Mouse (Mus musculus): ENCODE data around the gene Themis. TPM values are rescaled to one million over a fixed set of nuclear protein-coding genes. Genes with fewer than 3 reads are reported as not detected.

The Themis gene
- total and polyA plus RNA-seq, 2 experiments from 2014 or later: not detected

DNA sequence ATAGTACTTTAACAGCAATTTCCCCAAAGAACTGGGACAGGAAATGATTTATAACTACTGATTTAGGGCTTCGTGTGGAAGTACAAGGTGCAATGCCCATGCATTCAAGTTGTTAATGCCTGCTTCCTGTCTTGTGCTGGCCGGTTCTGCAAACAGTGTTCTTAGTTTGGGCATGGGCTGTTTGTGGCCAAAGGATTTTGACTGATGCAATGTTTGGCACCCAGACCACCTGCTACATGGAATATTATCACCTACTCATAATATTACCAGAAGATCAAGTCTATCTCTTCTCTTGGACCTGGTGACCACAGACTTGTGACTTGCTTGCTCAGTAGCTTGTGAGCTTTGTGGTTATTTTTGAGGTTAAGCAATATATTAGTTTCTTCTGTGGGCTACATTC, 16.2 kb upstream of the Themis start:
- no peaks in the 10 kb centered on the region for H3K4me1 ChIP-seq (ENCODE audit: insufficient read depth, low read length)
- no peak for DNase-seq (ENCODE audit: low spot score)
- WGBS: 88% methylated on average over 2 of the region's 2 CpGs
- no peak overlapping the region for H3K4me2 ChIP-seq (ENCODE audit: low read depth, low read length)
- H3K4me3 ChIP-seq (ENCODE audit: low read length): no peak overlapping the region
- no peaks in the 10 kb centered on the region for H3K9me3 ChIP-seq (ENCODE audit: low read length)
- H3K9ac ChIP-seq (replicated peaks; ENCODE audit: low read length): no peak overlapping the region
- no peaks in the 10 kb centered on the region for H3K36me3 ChIP-seq (ENCODE audit: insufficient read depth, low read length)
- no peak overlapping the region for H3K27ac ChIP-seq
- no peaks in the 10 kb centered on the region for H3K27me3 ChIP-seq (ENCODE audit: insufficient read depth, low read length)
- ATAC-seq: no peak
- no peak for TF ChIP-seq CTCF (IDR thresholded peaks at IDR 0.05; ENCODE audit: low read depth)

DNA sequence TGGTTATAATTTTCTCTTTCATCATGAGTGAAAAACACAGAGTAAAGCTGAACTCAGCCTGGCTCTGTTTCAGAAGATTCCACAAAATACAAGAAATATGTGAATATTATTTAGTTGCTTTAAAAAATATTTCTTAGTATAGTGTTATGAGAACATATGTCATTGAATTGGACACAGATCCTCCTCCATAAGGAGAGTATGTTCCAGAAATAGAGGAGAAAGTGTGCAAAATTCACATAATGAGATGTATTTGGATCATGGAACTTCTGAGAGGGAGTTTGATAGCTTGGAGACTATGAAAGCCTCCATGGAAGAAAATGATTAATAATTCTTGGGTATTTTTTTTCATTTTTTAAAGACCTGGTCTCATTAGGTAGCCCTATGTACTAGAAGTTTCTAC, 13.4 kb upstream of the Themis start:
- H3K27ac ChIP-seq: no peak overlapping the region
- no peak overlapping the region for H3K9ac ChIP-seq (replicated peaks; ENCODE audit: low read length)
- no peaks in the 10 kb centered on the region for H3K4me1 ChIP-seq (ENCODE audit: insufficient read depth, low read length)
- no peak for DNase-seq (ENCODE audit: low spot score)
- no peaks in the 10 kb centered on the region for H3K36me3 ChIP-seq (ENCODE audit: insufficient read depth, low read length)
- no peaks in the 10 kb centered on the region for H3K9me3 ChIP-seq (ENCODE audit: low read length)
- H3K4me2 ChIP-seq (ENCODE audit: low read depth, low read length): no peak overlapping the region
- TF ChIP-seq CTCF (IDR thresholded peaks at IDR 0.05; ENCODE audit: low read depth): no peak
- H3K4me3 ChIP-seq (ENCODE audit: low read length): no peak overlapping the region
- ATAC-seq: no peak
- H3K27me3 ChIP-seq (ENCODE audit: insufficient read depth, low read length): no peaks in the 10 kb centered on the region

DNA sequence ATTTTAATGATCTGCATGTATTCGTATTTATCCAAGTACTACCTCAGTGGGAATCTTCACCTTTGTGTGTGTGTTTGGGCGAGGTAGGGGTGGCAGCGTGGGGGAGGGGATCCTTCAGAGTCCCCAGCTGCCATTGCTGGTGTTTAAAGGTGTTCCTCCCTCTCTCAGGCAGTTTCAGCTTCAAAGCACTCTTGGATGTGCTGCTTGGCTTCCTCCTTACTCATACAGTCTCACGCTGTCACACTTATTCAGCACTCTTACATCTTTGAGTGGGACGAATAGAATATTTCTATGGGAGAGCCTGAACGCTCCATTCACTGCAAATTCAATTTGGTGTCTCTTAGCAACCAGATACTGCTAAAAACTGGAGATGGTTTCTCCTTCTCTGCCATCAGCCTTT, 3.0 kb upstream of the Themis start:
- Histone ChIP-seq H3K9ac (replicated peaks; ENCODE audit: low read length) (no peak overlapping the region), H3K4me1 (ENCODE audit: insufficient read depth, low read length) (no peaks in the 10 kb centered on the region), H3K4me2 (ENCODE audit: low read depth, low read length) (no peak overlapping the region), H3K9me3 (ENCODE audit: low read length) (no peaks in the 10 kb centered on the region), H3K4me3 (ENCODE audit: low read length) (no peak overlapping the region), H3K27ac (no peak overlapping the region), H3K27me3 (ENCODE audit: insufficient read depth, low read length) (no peaks in the 10 kb centered on the region), H3K36me3 (ENCODE audit: insufficient read depth, low read length) (no peaks in the 10 kb centered on the region)
- DNase-seq (ENCODE audit: low spot score) (peak; percentile 28), ATAC-seq (no peak)
- 35% methylated on average over 6 of the region's 6 CpGs for WGBS
- TF ChIP-seq CTCF (IDR thresholded peaks at IDR 0.05; ENCODE audit: low read depth): no peak

DNA sequence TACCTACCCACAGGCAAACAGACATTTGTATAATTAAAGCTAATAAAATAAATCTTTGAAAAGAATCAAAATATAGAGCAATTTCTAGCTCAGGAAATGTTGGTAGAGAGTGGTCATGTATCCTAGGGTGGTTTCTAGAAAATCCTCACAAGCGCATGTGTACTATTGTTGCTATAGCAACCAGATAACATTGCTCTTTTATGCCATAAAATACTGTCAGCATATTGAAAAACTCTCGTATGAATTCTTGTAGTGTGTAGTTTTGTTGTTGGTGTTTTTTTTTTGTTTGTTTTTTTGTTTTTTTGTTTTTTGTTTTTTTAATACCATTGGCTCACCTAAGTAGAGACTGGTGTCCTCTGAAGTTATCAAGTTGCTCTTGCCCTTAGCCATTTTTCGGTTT, 5.8 kb downstream of the Themis start:
- Histone ChIP-seq H3K27ac (no peak overlapping the region), H3K4me1 (ENCODE audit: insufficient read depth, low read length) (no peaks in the 10 kb centered on the region), H3K4me3 (ENCODE audit: low read length) (no peak overlapping the region), H3K9me3 (ENCODE audit: low read length) (no peaks in the 10 kb centered on the region), H3K4me2 (ENCODE audit: low read depth, low read length) (no peak overlapping the region), H3K36me3 (ENCODE audit: insufficient read depth, low read length) (no peaks in the 10 kb centered on the region), H3K9ac (replicated peaks; ENCODE audit: low read length) (no peak overlapping the region), H3K27me3 (ENCODE audit: insufficient read depth, low read length) (no peaks in the 10 kb centered on the region)
- 83% methylated on average over 3 of the region's 3 CpGs for WGBS
- ATAC-seq (no peak), DNase-seq (ENCODE audit: low spot score) (no peak)
- TF ChIP-seq CTCF (IDR thresholded peaks at IDR 0.05; ENCODE audit: low read depth): no peak

DNA sequence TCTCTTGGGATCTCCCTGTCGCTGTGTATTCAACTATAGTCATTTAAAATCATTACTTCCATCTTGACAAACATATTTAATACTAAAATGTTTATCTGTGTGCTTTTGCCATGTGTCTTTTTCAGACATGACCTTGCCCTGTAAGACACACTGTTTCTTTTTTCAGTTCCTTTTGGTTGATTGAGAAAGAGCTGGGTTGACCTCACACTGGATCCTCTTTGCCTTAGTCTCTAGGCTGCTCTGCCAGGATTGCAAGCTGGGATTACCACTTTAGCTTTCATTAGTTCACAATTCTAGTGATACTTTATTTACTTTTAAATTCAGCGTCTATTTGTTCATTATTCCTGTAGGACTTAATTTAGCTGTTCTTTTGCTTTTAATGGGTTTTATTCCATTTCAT, 7.2 kb downstream of the Themis start:
- Histone ChIP-seq H3K4me1 (ENCODE audit: insufficient read depth, low read length) (no peaks in the 10 kb centered on the region), H3K27ac (no peak overlapping the region), H3K27me3 (ENCODE audit: insufficient read depth, low read length) (no peaks in the 10 kb centered on the region), H3K36me3 (ENCODE audit: insufficient read depth, low read length) (no peaks in the 10 kb centered on the region), H3K9me3 (ENCODE audit: low read length) (no peaks in the 10 kb centered on the region), H3K4me2 (ENCODE audit: low read depth, low read length) (no peak overlapping the region), H3K9ac (replicated peaks; ENCODE audit: low read length) (no peak overlapping the region), H3K4me3 (ENCODE audit: low read length) (no peak overlapping the region)
- WGBS: 80% methylated on average over 2 of the region's 2 CpGs
- TF ChIP-seq CTCF (IDR thresholded peaks at IDR 0.05; ENCODE audit: low read depth): no peak
- no peak for ATAC-seq
- DNase-seq (ENCODE audit: low spot score): no peak

DNA sequence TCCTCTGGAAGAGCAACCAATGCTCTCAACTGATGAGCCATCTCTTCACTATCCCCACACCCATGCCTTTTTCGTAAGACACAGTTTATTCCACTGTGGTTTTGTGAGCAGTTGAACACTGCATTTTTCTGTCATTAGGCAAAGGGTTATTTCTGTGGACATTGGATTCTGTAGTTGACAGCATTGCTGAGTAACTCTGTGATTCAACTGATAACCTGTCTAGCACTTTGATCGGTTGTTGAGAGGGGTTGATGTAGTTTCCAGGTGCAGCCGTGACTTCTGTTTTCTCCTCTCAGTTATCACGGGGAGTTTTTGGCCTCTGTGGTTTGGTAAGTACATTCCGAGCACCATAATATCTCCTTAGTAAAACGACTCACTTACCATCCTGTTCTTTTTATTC, 26.8 kb downstream of the Themis start:
- Histone ChIP-seq H3K9ac (replicated peaks; ENCODE audit: low read length) (no peak overlapping the region), H3K27ac (no peak overlapping the region), H3K27me3 (ENCODE audit: insufficient read depth, low read length) (no peaks in the 10 kb centered on the region), H3K4me2 (ENCODE audit: low read depth, low read length) (no peak overlapping the region), H3K4me3 (ENCODE audit: low read length) (no peak overlapping the region), H3K9me3 (ENCODE audit: low read length) (no peaks in the 10 kb centered on the region), H3K4me1 (ENCODE audit: insufficient read depth, low read length) (no peaks in the 10 kb centered on the region), H3K36me3 (ENCODE audit: insufficient read depth, low read length) (no peaks in the 10 kb centered on the region)
- DNase-seq (ENCODE audit: low spot score) (no peak), ATAC-seq (no peak)
- TF ChIP-seq CTCF (IDR thresholded peaks at IDR 0.05; ENCODE audit: low read depth): no peak
- WGBS: 90% methylated on average over 6 of the region's 6 CpGs

DNA sequence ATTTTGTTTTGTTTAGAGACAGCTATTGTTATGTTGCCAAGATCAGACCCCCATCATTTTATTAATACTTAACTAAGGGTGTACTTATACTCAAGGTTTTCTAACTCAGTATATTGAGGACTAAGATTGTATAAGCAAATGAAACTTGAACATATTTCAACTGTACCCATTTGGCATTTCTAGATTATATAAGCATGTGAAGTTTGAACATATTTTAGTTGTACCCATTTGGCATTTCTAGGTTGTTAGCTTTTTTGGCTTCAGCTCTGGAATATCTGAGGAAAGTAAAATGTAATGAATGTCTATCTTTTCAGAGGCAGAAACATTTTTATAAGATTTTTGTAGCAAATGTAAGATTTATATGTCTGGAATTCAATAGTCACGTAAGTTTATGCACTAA, 27.9 kb downstream of the Themis start:
- Histone ChIP-seq H3K4me2 (ENCODE audit: low read depth, low read length) (no peak overlapping the region), H3K36me3 (ENCODE audit: insufficient read depth, low read length) (no peaks in the 10 kb centered on the region), H3K9me3 (ENCODE audit: low read length) (no peaks in the 10 kb centered on the region), H3K27me3 (ENCODE audit: insufficient read depth, low read length) (no peaks in the 10 kb centered on the region), H3K9ac (replicated peaks; ENCODE audit: low read length) (no peak overlapping the region), H3K27ac (no peak overlapping the region), H3K4me1 (ENCODE audit: insufficient read depth, low read length) (no peaks in the 10 kb centered on the region), H3K4me3 (ENCODE audit: low read length) (no peak overlapping the region)
- DNase-seq (ENCODE audit: low spot score) (no peak), ATAC-seq (no peak)
- WGBS: 93% methylated on average over 1 of the region's 1 CpGs
- no peak for TF ChIP-seq CTCF (IDR thresholded peaks at IDR 0.05; ENCODE audit: low read depth)

Data from hindbrain, postnatal 0 days (tissue).